Mouse (Mus musculus): Measurements from ENCODE around the gene Sparc.

Gene Sparc
- long read RNA-seq, experiment 1, transcript Sparc-202 (10 exons, 2,115 nt): minor isoform, 88 of 874 reads
- long read RNA-seq, experiment 1, transcript Sparc-205 (5 exons, 741 nt): minor isoform, 6 of 874 reads
- long read RNA-seq, experiment 1, transcript Sparc-203 (4 exons, 909 nt): minor isoform, 18 of 874 reads
- long read RNA-seq, experiment 1, transcript Sparc-201 (10 exons, 2,300 nt): major isoform, 490 of 874 reads
- long read RNA-seq, experiment 1, partial matches to known transcripts: 171 of 874 reads
- long read RNA-seq, experiment 1, other reads (novel, unspliced or antisense): 101 of 874 reads
- long read RNA-seq, experiment 2, transcript Sparc-202 (10 exons, 2,115 nt): minor isoform, 105 of 800 reads
- long read RNA-seq, experiment 2, transcript Sparc-205 (5 exons, 741 nt): minor isoform, 12 of 800 reads
- long read RNA-seq, experiment 2, transcript Sparc-201 (10 exons, 2,300 nt): major isoform, 477 of 800 reads
- long read RNA-seq, experiment 2, transcript Sparc-203 (4 exons, 909 nt): minor isoform, 11 of 800 reads
- long read RNA-seq, experiment 2, partial matches to known transcripts: 113 of 800 reads
- long read RNA-seq, experiment 2, other reads (novel, unspliced or antisense): 78 of 800 reads

DNA sequence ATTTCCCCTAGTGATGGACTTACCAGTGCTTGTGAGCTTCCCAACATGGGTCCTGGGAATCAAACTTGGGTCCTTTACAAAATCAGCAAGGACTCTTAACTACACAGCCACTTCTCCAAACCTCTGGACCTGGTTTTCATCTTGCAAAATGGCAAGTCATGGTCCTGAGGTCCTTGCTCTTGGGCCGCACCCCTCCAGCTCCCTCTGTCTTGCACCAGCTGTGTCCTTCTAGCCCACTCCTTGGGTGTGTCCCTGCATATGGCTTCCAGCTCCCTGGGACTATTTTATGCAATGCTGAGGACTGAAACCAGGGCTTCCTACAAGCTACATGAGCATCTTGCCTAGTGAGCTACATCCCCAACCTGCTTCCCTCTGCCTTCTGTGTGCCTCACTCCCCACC lies at the start of gene Sparc:
Sparc (minus strand) TSS at position 206 of the 400 bp plus-strand sequence.
- intact Hi-C loops (cut with DNase I): no loop called here

- intact Hi-C loops (cut with DNase I): no loop called here
Observed at GRCm38 (mm10) chr11:55471467-55471866, 48.5 kb upstream of the Sparc start.

DNA sequence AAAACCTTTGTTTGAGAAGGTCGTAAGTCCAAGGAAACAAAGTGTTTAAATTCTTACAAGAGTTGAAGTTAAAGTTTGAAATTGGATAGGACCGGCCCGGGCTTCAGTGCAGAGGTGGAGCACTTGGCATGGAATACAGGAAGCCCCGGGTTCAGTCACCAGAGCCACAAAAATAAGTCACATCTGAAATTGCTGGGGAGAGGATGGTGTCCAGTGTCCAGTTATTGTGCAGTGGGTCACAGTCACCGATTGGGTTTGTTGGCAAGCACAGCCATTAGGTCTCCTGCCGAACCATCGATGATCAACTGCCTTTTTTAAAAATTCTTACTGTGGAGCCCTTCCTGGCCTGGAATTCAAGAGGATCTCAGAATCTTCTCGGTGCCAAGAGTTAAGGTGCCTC lies 47.8 kb upstream of the Sparc start:
- intact Hi-C loops (cut with DNase I): no loop called here

DNA sequence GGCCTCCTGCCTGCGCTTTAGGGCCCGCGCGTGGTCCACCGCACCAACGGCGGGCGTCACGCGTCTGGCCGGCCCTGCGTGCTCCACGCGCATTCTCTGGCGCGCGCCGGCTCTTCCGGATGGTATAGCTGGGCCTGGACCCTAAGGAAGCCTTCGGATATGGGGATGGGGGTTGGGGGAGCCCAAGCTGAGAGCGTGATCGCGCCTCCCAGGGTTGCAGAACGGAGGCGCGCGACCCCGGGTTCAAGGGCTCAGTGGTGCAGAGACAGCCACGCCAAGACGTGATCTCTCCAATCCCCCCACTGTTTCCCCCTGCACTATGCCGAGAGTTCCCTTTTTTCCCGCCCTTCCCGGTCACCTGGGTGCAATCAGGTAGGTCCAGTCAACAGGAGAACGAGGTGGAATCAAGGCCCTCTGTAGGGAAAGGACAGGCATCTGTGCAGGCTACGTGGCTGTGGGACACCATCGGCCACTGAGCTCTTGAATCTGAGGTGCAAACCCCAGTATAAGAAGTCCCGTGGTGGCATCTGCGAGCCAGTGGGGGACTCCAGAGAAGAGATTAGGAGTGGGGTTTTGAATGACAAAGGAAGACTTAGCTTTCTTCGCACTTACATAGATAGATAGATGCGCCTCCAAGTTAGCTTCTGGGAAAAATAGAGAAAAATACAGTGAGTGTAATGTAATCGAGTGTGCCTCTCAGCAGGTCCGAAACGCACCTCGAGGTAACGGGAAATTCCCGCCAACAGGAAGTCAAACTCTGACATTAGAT lies 47.1 kb upstream of the Sparc start:
- intact Hi-C loops (cut with DNase I): no loop called here

- intact Hi-C loops (cut with DNase I): no loop called here
Observed at GRCm38 (mm10) chr11:55469048-55469843, 46.3 kb upstream of the Sparc start, which contains the start of gene G3bp1. Gene G3bp1, plus strand, starts transcription at chr11:55469685.

- intact Hi-C loops (cut with DNase I): no loop called here
Observed at GRCm38 (mm10) chr11:55468611-55469047, 45.6 kb upstream of the Sparc start.

GRCm38 (mm10) chr11:55468012-55468411 lies 45.0 kb upstream of the Sparc start:
- intact Hi-C loops (cut with DNase I): no loop called here

GRCm38 (mm10) chr11:55465177-55465576 lies 42.2 kb upstream of the Sparc start:
- intact Hi-C loops (cut with DNase I): no loop called here

GRCm38 (mm10) chr11:55464707-55465106 lies 41.7 kb upstream of the Sparc start:
- intact Hi-C loops (cut with DNase I): no loop called here

DNA sequence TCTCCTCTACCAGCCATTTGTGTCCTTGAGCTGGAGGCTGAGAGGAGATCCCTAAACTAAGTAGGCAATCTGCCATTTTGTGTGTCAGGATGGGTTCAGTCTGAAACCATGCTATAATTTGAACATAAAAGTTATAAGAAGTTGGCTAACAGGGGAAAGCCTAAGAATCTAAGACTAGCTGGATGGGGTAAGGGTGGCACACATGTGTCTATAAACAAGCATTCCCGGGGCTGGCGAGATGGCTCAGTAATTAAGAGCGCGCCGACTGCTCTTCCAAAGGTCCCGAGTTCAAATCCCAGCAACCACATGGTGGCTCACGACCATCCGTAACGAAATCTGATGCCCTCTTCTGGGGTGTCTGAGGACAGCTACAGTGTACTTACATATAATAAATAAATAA lies 39.2 kb upstream of the Sparc start:
- intact Hi-C loops (cut with DNase I): no loop called here

DNA sequence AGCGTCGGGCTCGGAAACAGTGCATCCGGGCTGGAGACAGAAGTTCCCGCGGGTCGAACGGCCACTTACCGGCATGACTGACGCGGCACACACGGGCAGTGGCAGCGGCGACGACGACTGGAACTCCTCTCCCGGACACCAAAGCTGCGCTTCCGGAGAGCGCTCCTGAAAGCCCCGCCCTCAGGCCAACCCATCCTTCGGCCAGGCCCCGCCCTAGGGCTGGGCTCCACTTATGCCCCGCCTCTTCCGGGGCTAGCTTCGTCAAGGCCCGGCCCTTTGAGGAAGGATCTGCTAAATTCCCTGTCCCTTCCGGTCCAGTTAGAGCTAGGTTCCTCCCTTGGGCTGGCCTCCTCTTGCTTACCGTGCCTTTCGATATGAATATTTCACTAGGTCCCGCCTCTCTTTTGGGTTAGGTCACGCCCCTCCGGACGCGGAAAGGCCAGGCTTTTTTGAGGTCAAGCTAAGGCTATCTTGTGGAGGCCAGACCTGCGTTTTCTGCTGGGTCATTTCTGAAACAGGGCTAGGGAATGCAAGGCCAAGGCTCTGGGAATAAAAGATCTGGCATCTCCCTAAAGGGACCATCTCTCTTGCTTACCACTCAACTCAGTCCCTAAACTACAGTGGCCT lies 38.1 kb upstream of the Sparc start, which contains the start of gene Atox1:
Atox1 (minus strand) TSS at position 221 of the 627 bp plus-strand sequence.
- intact Hi-C loops (cut with DNase I): no loop called here

- intact Hi-C loops (cut with DNase I): no loop called here
Observed at GRCm38 (mm10) chr11:55460559-55461018, 37.6 kb upstream of the Sparc start.

DNA sequence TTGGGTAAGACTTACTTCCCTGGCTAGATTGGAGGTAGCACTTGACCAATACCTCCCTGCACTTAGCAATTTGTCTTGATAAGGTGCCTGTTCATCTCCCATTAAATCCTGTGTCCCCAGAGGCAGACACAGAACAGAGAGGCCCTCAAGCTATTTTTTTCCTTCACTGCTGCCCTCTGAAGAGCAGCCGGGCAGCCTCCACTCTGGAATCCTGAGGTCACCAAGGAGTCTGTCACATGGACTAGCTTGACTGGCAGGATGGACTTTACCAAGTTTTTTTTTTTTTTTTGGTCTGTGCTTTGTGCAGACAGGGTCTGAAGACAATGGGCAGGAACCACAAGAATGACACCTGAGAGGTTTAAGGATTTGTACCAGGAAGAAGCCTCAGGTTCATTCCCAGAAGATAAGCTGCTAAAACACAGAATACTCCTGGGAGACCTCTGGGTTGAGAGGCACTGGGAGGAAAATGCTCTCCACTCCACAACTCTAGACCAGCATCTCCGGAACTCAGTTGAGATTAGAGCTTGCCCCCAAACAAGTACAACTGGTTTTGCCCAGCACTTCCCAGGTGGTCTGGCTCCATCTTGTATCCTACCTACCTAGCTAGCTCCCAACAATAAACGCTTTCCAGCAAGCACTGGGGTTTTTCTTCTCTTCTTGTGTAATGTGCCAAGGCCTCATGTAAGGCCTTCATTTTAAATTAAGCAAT lies 37.0 kb upstream of the Sparc start:
- intact Hi-C loops (cut with DNase I): no loop called here

GRCm38 (mm10) chr11:55458501-55458900 lies 35.5 kb upstream of the Sparc start:
- intact Hi-C loops (cut with DNase I): no loop called here

DNA sequence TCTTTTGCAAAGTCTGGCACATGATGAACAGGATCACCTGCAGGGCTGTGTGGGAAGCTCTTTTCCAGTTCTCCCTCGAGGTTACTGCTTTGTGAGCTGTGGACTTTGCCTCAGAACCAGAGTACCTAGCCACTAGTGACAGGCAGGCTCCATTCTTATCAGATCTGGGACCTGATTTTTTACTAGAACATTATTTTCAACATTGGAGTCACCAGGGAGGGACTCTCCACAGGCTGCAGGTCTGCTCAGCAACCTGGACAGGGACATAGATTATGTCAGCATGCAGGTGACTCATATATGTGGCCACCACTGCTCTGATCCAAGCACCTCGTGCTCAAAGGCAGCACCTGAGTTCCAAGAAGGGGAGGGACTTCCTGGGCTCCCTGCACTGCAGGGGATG lies 32.2 kb upstream of the Sparc start:
- intact Hi-C loops (cut with DNase I): no loop called here

- intact Hi-C loops (cut with DNase I): no loop called here
Observed at GRCm38 (mm10) chr11:55453640-55454039, 30.7 kb upstream of the Sparc start.

DNA sequence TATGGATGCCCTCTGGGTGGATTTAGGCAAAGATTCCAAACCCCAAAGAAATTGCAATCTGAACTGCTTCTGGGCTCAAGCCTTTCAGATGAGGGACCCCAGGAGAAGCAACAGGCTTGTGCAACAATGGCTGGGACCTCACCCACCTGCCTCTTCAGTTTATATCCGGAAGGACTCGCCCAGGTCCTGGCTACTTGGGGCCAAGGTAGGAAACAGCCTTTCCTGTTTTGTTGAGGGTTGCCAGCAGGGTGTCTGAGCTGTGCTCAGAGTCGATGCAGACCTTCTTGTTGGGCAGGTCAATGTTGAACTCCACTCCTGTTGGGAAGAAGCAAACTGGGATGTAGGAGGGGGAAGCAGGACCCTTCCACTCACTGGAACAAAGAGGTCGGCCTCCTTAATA lies 27.3 kb upstream of the Sparc start:
- intact Hi-C loops (cut with DNase I): no loop called here

DNA sequence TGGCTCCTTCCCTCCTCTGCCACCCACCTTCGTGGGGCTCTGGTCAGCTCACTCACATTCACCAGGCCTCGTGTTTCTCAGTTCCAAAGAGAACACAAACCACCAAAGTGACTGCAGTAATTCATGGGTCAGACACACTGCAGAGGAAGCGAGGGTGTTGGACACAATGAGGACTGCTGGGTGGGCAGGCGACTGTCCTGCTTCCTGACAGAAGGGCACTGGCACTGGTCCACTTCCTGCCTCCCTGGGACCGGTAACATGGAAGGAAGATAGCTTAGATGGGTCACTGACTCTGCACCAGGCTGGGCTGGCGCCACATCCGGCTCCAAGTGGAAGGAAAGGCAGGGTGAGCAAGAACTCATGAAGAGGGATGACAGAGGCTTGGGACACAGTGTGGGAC lies 26.5 kb upstream of the Sparc start:
- intact Hi-C loops (cut with DNase I): no loop called here

DNA sequence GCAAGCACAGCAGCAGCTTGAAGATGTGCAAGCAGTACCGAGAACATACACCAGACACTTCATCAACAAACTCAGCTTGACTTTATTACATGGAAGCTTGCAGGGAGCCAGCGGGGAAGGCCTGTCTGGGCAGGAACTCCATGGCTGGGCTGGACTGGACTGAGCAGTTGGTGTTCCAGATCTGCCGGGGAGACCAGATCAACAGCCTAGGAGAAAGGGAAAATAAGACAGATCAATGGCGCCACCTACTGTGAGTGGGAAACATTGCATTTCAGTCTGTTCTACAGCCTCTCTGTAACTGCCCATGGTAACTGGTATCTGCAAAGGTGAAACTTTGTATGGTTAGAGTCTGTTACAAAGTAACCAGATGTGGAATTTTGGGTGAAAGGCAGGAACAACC lies 23.6 kb upstream of the Sparc start:
- intact Hi-C loops (cut with DNase I): no loop called here

DNA sequence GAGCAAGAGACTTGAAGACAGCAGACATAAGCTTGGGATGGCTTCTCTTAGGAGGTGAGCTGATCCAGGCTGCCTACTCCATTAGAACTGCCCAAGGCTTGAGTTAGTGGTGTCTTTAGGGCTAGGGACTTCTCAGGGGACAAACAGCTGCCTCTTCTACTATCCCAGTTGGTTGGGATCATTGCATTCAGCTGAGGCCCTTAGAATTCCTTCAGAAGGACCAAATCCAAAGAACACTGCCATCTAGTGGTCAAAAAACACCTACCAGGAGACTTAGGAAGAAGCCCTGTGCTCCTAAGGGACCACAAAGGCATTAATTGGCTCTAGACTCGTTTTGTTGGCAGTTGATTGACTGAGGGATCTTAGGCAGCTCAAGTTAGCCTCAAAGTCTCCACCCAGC lies 21.8 kb upstream of the Sparc start:
- intact Hi-C loops (cut with DNase I): loop anchor here (1.0 to 5.0 kb wide), 2 partner anchors 55 to 242 kb away; partner anchors contain the start of gene Slc36a1
